Mouse (Mus musculus) ES-E14 (cell line): ENCODE measurements at regions not wholly inside any gene's neighbourhood (a gene's known extent, or its start where the extent isn't known, plus 50 kb on each side); places are given as distances from the start of the nearest gene placed in this dataset.
A peak's percentile ranks its signal among the peaks of the same experiment; 100 is the strongest.

Experiments
- HCFC1 ChIP-seq: IDR thresholded peaks from 2 replicates; pipeline ENCODE4 v1.6.1; 2012; ENCODE audit warnings: low read length, inconsistent platforms, borderline replicate concordance; ENCODE audit not compliant: insufficient read depth
- MAFK ChIP-seq: IDR thresholded peaks from 2 replicates; pipeline ENCODE4 v1.6.1; 2014; ENCODE audit warnings: mild to moderate bottlenecking, low read depth, low read length, inconsistent platforms; ENCODE audit not compliant: insufficient read depth
- ZNF384 ChIP-seq: IDR thresholded peaks from 2 replicates; pipeline ENCODE4 v1.6.1; 2012; ENCODE audit warnings: low read depth, low read length, inconsistent platforms

DNA sequence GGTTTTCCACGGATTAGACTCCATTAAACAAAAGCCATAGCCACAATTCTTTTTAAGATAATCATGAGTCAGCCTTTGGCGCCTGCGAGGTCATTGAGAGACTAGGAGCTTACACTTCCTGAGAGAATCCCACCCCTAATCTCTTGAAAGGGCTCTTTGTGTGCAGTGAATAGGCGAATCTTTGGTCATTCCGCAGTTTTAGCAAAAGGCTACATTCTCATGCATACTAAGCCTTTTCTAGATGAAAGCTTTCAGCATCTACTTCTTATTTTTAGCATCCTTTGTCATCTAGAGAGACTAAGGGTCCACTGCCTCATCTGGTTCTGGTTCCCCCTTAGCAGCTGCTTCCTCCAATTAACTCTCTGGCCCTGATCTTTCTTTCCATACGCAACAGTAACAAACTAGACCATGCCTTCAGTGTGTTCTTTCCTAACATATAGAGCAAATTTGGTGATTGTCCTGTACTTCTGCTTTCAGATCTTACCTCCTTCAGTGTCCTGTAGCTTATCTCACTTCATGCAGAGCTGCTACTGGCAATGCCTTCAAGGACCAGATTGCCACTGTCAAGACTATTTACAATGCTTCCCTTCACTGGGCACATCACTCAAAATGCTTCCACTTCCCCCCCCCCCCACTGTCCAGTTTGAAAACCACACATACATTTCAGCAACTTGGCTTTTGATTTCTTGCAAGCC is 516.4 kb downstream of the Tns3 start:
- TF ChIP-seq MAFK (peak; percentile 82), HCFC1 (no peak), ZNF384 (no peak)
